Mouse (Mus musculus): ENCODE results near the gene Mllt11. TPM values are rescaled to one million over a fixed set of nuclear protein-coding genes. Genes with fewer than 3 reads are reported as not detected.

Gene Mllt11
- polyA plus RNA-seq, 1 experiment from 2014 or later: 570 TPM

- H3K4me3 ChIP-seq (replicated peaks; ENCODE audit: low read length): no peak overlapping the region
- no peak overlapping the region for H3K9ac ChIP-seq
- H3K36me3 ChIP-seq (replicated peaks; ENCODE audit: control insufficient read depth, insufficient read depth): peaks cover 41% of the 10 kb centered on the region
- 52% methylated on average over 2 of the region's 2 CpGs for WGBS
- no peaks in the 10 kb centered on the region for H3K27me3 ChIP-seq (ENCODE audit: control insufficient read depth, insufficient read depth, low read length)
- no peaks in the 10 kb centered on the region for H3K4me1 ChIP-seq (replicated peaks; ENCODE audit: control insufficient read depth, insufficient read depth, low read length)
- H3K9me3 ChIP-seq (ENCODE audit: control insufficient read depth, low read length): no peaks in the 10 kb centered on the region
- DNase-seq (ENCODE audit: low spot score) (no peak), ATAC-seq (ENCODE audit: low FRiP score) (no peak)
- H3K4me2 ChIP-seq (replicated peaks): no peak overlapping the region
- no peak overlapping the region for H3K27ac ChIP-seq
Observed at GRCm38 (mm10) chr3:95210585-95210984, 21.4 kb downstream of the Mllt11 start.

GRCm38 (mm10) chr3:95208286-95208685, 23.7 kb downstream of the Mllt11 start:
- Histone ChIP-seq H3K4me2 (replicated peaks) (no peak overlapping the region), H3K9ac (no peak overlapping the region), H3K36me3 (replicated peaks; ENCODE audit: control insufficient read depth, insufficient read depth) (peaks cover 54% of the 10 kb centered on the region), H3K4me1 (replicated peaks; ENCODE audit: control insufficient read depth, insufficient read depth, low read length) (no peaks in the 10 kb centered on the region), H3K9me3 (ENCODE audit: control insufficient read depth, low read length) (no peaks in the 10 kb centered on the region), H3K27ac (no peak overlapping the region), H3K27me3 (ENCODE audit: control insufficient read depth, insufficient read depth, low read length) (no peaks in the 10 kb centered on the region), H3K4me3 (replicated peaks; ENCODE audit: low read length) (no peak overlapping the region)
- ATAC-seq (ENCODE audit: low FRiP score) (no peak), DNase-seq (ENCODE audit: low spot score) (no peak)
- 93% methylated on average over 4 of the region's 4 CpGs for WGBS

- Histone ChIP-seq H3K4me3 (replicated peaks; ENCODE audit: low read length) (no peak overlapping the region), H3K27ac (no peak overlapping the region), H3K36me3 (replicated peaks; ENCODE audit: control insufficient read depth, insufficient read depth) (peaks cover 89% of the 10 kb centered on the region), H3K27me3 (ENCODE audit: control insufficient read depth, insufficient read depth, low read length) (no peaks in the 10 kb centered on the region), H3K4me2 (replicated peaks) (no peak overlapping the region), H3K9ac (no peak overlapping the region), H3K9me3 (ENCODE audit: control insufficient read depth, low read length) (no peaks in the 10 kb centered on the region), H3K4me1 (replicated peaks; ENCODE audit: control insufficient read depth, insufficient read depth, low read length) (no peaks in the 10 kb centered on the region)
- DNase-seq (ENCODE audit: low spot score) (no peak), ATAC-seq (ENCODE audit: low FRiP score) (no peak)
- WGBS: 91% methylated on average over 6 of the region's 6 CpGs
Observed at GRCm38 (mm10) chr3:95203880-95204279, 28.1 kb downstream of the Mllt11 start.

- 79% methylated on average over 2 of the region's 2 CpGs for WGBS
- Histone ChIP-seq H3K4me3 (replicated peaks; ENCODE audit: low read length) (no peak overlapping the region), H3K27me3 (ENCODE audit: control insufficient read depth, insufficient read depth, low read length) (no peaks in the 10 kb centered on the region), H3K36me3 (replicated peaks; ENCODE audit: control insufficient read depth, insufficient read depth) (peaks cover 95% of the 10 kb centered on the region), H3K4me1 (replicated peaks; ENCODE audit: control insufficient read depth, insufficient read depth, low read length) (no peaks in the 10 kb centered on the region), H3K9me3 (ENCODE audit: control insufficient read depth, low read length) (no peaks in the 10 kb centered on the region), H3K27ac (no peak overlapping the region), H3K4me2 (replicated peaks) (no peak overlapping the region), H3K9ac (no peak overlapping the region)
- DNase-seq (ENCODE audit: low spot score) (no peak), ATAC-seq (ENCODE audit: low FRiP score) (no peak)
Observed at GRCm38 (mm10) chr3:95200562-95200961, 31.4 kb downstream of the Mllt11 start.

GRCm38 (mm10) chr3:95200132-95200531, 31.8 kb downstream of the Mllt11 start:
- ATAC-seq (ENCODE audit: low FRiP score) (no peak), DNase-seq (ENCODE audit: low spot score) (no peak)
- Histone ChIP-seq H3K4me3 (replicated peaks; ENCODE audit: low read length) (no peak overlapping the region), H3K36me3 (replicated peaks; ENCODE audit: control insufficient read depth, insufficient read depth) (peaks cover 95% of the 10 kb centered on the region), H3K9ac (no peak overlapping the region), H3K4me2 (replicated peaks) (no peak overlapping the region), H3K27me3 (ENCODE audit: control insufficient read depth, insufficient read depth, low read length) (no peaks in the 10 kb centered on the region), H3K4me1 (replicated peaks; ENCODE audit: control insufficient read depth, insufficient read depth, low read length) (no peaks in the 10 kb centered on the region), H3K27ac (no peak overlapping the region), H3K9me3 (ENCODE audit: control insufficient read depth, low read length) (no peaks in the 10 kb centered on the region)
- WGBS: 81% methylated on average over 7 of the region's 7 CpGs

GRCm38 (mm10) chr3:95199101-95199500, 32.9 kb downstream of the Mllt11 start:
- H3K27ac ChIP-seq: no peak overlapping the region
- H3K9ac ChIP-seq: no peak overlapping the region
- H3K27me3 ChIP-seq (ENCODE audit: control insufficient read depth, insufficient read depth, low read length): no peaks in the 10 kb centered on the region
- H3K4me2 ChIP-seq (replicated peaks): no peak overlapping the region
- no peaks in the 10 kb centered on the region for H3K9me3 ChIP-seq (ENCODE audit: control insufficient read depth, low read length)
- H3K4me3 ChIP-seq (replicated peaks; ENCODE audit: low read length): no peak overlapping the region
- H3K4me1 ChIP-seq (replicated peaks; ENCODE audit: control insufficient read depth, insufficient read depth, low read length): no peaks in the 10 kb centered on the region
- peaks cover 92% of the 10 kb centered on the region for H3K36me3 ChIP-seq (replicated peaks; ENCODE audit: control insufficient read depth, insufficient read depth)
- 89% methylated on average over 1 of the region's 1 CpGs for WGBS
- ATAC-seq (ENCODE audit: low FRiP score): no peak
- no peak for DNase-seq (ENCODE audit: low spot score)

GRCm38 (mm10) chr3:95195772-95196171, 36.2 kb downstream of the Mllt11 start:
- ATAC-seq (ENCODE audit: low FRiP score): no peak
- Histone ChIP-seq H3K27ac (no peak overlapping the region), H3K4me1 (replicated peaks; ENCODE audit: control insufficient read depth, insufficient read depth, low read length) (no peaks in the 10 kb centered on the region), H3K4me3 (replicated peaks; ENCODE audit: low read length) (no peak overlapping the region), H3K27me3 (ENCODE audit: control insufficient read depth, insufficient read depth, low read length) (no peaks in the 10 kb centered on the region), H3K4me2 (replicated peaks) (no peak overlapping the region), H3K9ac (no peak overlapping the region), H3K9me3 (ENCODE audit: control insufficient read depth, low read length) (no peaks in the 10 kb centered on the region), H3K36me3 (replicated peaks; ENCODE audit: control insufficient read depth, insufficient read depth) (peaks cover 67% of the 10 kb centered on the region)
- 89% methylated on average over 2 of the region's 2 CpGs for WGBS
- DNase-seq (ENCODE audit: low spot score): no peak

- ATAC-seq (ENCODE audit: low FRiP score): no peak
- Histone ChIP-seq H3K9ac (no peak overlapping the region), H3K36me3 (replicated peaks; ENCODE audit: control insufficient read depth, insufficient read depth) (peaks cover 66% of the 10 kb centered on the region), H3K27ac (no peak overlapping the region), H3K27me3 (ENCODE audit: control insufficient read depth, insufficient read depth, low read length) (no peaks in the 10 kb centered on the region), H3K4me1 (replicated peaks; ENCODE audit: control insufficient read depth, insufficient read depth, low read length) (no peaks in the 10 kb centered on the region), H3K4me2 (replicated peaks) (no peak overlapping the region), H3K9me3 (ENCODE audit: control insufficient read depth, low read length) (no peaks in the 10 kb centered on the region), H3K4me3 (replicated peaks; ENCODE audit: low read length) (no peak overlapping the region)
- no peak for DNase-seq (ENCODE audit: low spot score)
- WGBS: 81% methylated on average over 6 of the region's 6 CpGs
Observed at GRCm38 (mm10) chr3:95194721-95195135, 37.2 kb downstream of the Mllt11 start.

GRCm38 (mm10) chr3:95186888-95187287, 45.1 kb downstream of the Mllt11 start:
- Histone ChIP-seq H3K27me3 (ENCODE audit: control insufficient read depth, insufficient read depth, low read length) (no peaks in the 10 kb centered on the region), H3K4me3 (replicated peaks; ENCODE audit: low read length) (no peak overlapping the region), H3K27ac (no peak overlapping the region), H3K9ac (no peak overlapping the region), H3K36me3 (replicated peaks; ENCODE audit: control insufficient read depth, insufficient read depth) (peaks cover 69% of the 10 kb centered on the region), H3K9me3 (ENCODE audit: control insufficient read depth, low read length) (no peaks in the 10 kb centered on the region), H3K4me2 (replicated peaks) (no peak overlapping the region), H3K4me1 (replicated peaks; ENCODE audit: control insufficient read depth, insufficient read depth, low read length) (no peaks in the 10 kb centered on the region)
- WGBS: 92% methylated on average over 6 of the region's 6 CpGs
- DNase-seq (ENCODE audit: low spot score) (no peak), ATAC-seq (ENCODE audit: low FRiP score) (no peak)

GRCm38 (mm10) chr3:95186100-95186499, 45.9 kb downstream of the Mllt11 start:
- Histone ChIP-seq H3K27ac (no peak overlapping the region), H3K4me1 (replicated peaks; ENCODE audit: control insufficient read depth, insufficient read depth, low read length) (no peaks in the 10 kb centered on the region), H3K36me3 (replicated peaks; ENCODE audit: control insufficient read depth, insufficient read depth) (peaks cover 69% of the 10 kb centered on the region), H3K9me3 (ENCODE audit: control insufficient read depth, low read length) (no peaks in the 10 kb centered on the region), H3K4me3 (replicated peaks; ENCODE audit: low read length) (no peak overlapping the region), H3K9ac (no peak overlapping the region), H3K27me3 (ENCODE audit: control insufficient read depth, insufficient read depth, low read length) (no peaks in the 10 kb centered on the region), H3K4me2 (replicated peaks) (no peak overlapping the region)
- ATAC-seq (ENCODE audit: low FRiP score) (no peak), DNase-seq (ENCODE audit: low spot score) (no peak)
- 92% methylated on average over 2 of the region's 2 CpGs for WGBS
